Mouse (Mus musculus): ENCODE data around the gene Lcor. TPM values are rescaled to one million over a fixed set of nuclear protein-coding genes. Genes with fewer than 3 reads are reported as not detected.
A peak's percentile ranks its signal among the peaks of the same experiment; 100 is the strongest.

Lcor gene
- total RNA-seq, 2 experiments from 2014 or later: 15.7 to 16.6 TPM

GRCm38 (mm10) chr19:41474943-41475342 lies 7.5 kb upstream of the Lcor start:
- peak; percentile 15 to 22 for DNase-seq

- DNase-seq: no peak
Measured at GRCm38 (mm10) chr19:41476530-41477249, 5.7 kb upstream of the Lcor start.

- DNase-seq: peak in 1 of 2 experiments; percentile 49
Measured at GRCm38 (mm10) chr19:41481030-41481886, 1.2 kb upstream of the Lcor start.

GRCm38 (mm10) chr19:41481887-41482189 lies 599 bp upstream of the Lcor start:
- DNase-seq: no peak

GRCm38 (mm10) chr19:41482909-41483444 lies 540 bp downstream of the Lcor start:
- peak; percentile 70 to 87 for DNase-seq

GRCm38 (mm10) chr19:41483445-41484040 lies 1.1 kb downstream of the Lcor start:
- peak in 1 of 2 experiments; percentile 44 for DNase-seq

GRCm38 (mm10) chr19:41484361-41484760 lies 1.9 kb downstream of the Lcor start:
- no peak for DNase-seq

- DNase-seq: peak in 1 of 2 experiments; percentile 13
Measured at GRCm38 (mm10) chr19:41495382-41496032, 13.1 kb downstream of the Lcor start.

GRCm38 (mm10) chr19:41496058-41496457 lies 13.6 kb downstream of the Lcor start:
- no peak for DNase-seq

- DNase-seq: no peak
Measured at GRCm38 (mm10) chr19:41507872-41508271, 25.4 kb downstream of the Lcor start.

GRCm38 (mm10) chr19:41514836-41515235 lies 32.4 kb downstream of the Lcor start:
- DNase-seq: no peak

GRCm38 (mm10) chr19:41515549-41515948 lies 33.1 kb downstream of the Lcor start:
- no peak for DNase-seq

- DNase-seq: no peak
Measured at GRCm38 (mm10) chr19:41517006-41517405, 34.6 kb downstream of the Lcor start.

- no peak for DNase-seq
Measured at GRCm38 (mm10) chr19:41519121-41519520, 36.7 kb downstream of the Lcor start.

GRCm38 (mm10) chr19:41522246-41522645 lies 39.8 kb downstream of the Lcor start:
- no peak for DNase-seq

- no peak for DNase-seq
Measured at GRCm38 (mm10) chr19:41523798-41524563, 41.5 kb downstream of the Lcor start.

GRCm38 (mm10) chr19:41529169-41529568 lies 46.7 kb downstream of the Lcor start:
- no peak for DNase-seq

GRCm38 (mm10) chr19:41534021-41534420 lies 51.6 kb downstream of the Lcor start:
- DNase-seq: no peak

- DNase-seq: no peak
Measured at GRCm38 (mm10) chr19:41556981-41557380, 74.5 kb downstream of the Lcor start.

GRCm38 (mm10) chr19:41557491-41557890 lies 75.1 kb downstream of the Lcor start:
- DNase-seq: no peak

- DNase-seq: no peak
Measured at GRCm38 (mm10) chr19:41558891-41559486, 76.6 kb downstream of the Lcor start.

All from adrenal gland, postnatal 36 days (tissue).